Mouse (Mus musculus): ENCODE data around the gene Ovol3. TPM values are rescaled to one million over a fixed set of nuclear protein-coding genes. Genes with fewer than 3 reads are reported as not detected.

Gene Ovol3
- polyA plus RNA-seq, 1 experiment from 2014 or later: 0.38 TPM

DNA sequence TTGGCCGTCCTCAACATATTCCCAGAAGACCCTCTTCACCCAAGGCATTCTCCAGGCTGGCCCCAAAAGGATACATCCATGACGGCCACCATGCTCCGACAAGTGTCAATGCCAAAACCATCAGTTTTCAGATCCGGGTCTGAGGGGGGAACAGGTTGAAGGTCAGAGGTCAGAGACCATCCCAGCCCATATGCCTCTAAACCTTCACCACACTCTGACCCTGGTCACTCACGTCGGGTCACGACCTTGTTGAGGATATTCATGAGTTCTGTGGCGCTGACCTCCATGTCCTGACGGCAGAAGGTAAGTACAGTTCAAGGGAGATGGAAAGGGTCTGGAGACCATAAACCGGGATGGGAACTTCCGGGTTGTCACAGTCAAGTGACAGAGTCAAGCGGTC, 43.4 kb downstream of the Ovol3 start:
- ATAC-seq (ENCODE audit: insufficient number of reproducible peaks, insufficient read depth, low FRiP score, low TSS enrichment): no peak
- WGBS: 88% methylated on average over 12 of the region's 12 CpGs
- H3K36me3 ChIP-seq: peaks cover 48% of the 10 kb centered on the region
- no peaks in the 10 kb centered on the region for H3K27me3 ChIP-seq
- peaks cover 18% of the 10 kb centered on the region for H3K4me1 ChIP-seq
- no peak overlapping the region; the same call in 1 of the 2 replicates for H3K4me3 ChIP-seq
- no peak overlapping the region for H3K27ac ChIP-seq
- no peak overlapping the region for H3K9ac ChIP-seq
- no peak overlapping the region for H3K4me2 ChIP-seq (replicated peaks)
- H3K9me3 ChIP-seq: no peaks in the 10 kb centered on the region

DNA sequence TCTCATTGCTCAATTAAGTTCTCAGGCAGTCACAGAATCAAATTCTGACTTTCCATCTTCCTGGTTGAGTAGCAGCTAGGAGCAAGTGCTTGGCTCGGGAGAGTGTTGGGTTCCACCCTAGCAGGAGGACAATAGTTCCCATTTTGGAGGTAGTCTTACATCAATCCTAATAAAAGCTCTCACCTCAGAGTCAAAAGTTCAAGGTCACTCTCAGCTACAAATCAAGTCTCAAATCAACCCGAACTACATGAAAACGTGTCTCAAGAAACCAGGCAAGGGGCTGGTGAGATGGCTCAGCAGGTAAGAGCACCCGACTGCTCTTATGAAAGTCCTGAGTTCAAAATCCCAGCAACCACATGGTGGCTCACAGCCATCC, 46.4 kb downstream of the Ovol3 start:
- no peak for ATAC-seq (ENCODE audit: insufficient number of reproducible peaks, insufficient read depth, low FRiP score, low TSS enrichment)
- Histone ChIP-seq H3K36me3 (peaks cover 64% of the 10 kb centered on the region), H3K27ac (no peak overlapping the region)

DNA sequence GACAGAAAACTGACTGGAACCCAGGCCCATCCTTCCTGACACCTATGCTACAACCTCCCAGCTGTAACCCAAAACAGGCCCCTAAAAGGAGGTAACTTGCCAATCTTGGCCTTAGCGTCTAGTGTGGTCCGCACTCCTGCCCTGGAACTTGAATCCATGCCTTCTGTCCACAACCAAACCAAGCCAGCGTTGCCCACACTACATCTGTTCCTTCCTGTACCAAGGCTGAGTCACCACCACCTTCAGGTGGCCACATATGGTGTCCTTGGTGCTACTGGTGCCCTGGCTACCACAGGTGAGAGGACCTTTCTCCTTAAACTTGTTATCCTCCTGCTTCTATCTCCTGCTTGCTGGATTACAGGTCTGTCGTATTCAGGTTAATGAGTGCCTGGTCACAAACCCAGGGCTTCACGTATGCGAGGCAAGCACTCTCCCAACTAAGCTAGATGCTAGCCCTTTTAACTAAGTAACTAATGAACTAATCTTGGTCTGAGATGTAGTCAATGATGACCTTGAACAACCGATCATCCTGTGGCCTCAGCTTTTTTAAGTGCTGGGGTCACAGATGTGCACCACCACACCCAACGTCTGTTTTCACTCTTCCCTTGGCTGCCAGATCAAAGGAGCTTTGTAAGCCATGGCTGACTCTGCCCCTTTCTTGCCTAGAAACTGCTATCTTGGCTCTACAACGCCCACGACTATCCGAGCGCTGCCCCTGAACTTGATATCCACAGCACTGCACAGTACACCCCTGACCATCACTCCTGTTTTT, 47.0 kb downstream of the Ovol3 start:
- peaks cover 20% of the 10 kb centered on the region for H3K4me1 ChIP-seq
- no peak overlapping the region for H3K4me3 ChIP-seq
- whole genome bisulfite sequencing: 81% methylated on average over 12 of the region's 12 CpGs
- H3K9ac ChIP-seq: no peak overlapping the region
- H3K4me2 ChIP-seq (replicated peaks): no peak overlapping the region
- H3K27ac ChIP-seq: no peak overlapping the region
- no peaks in the 10 kb centered on the region for H3K9me3 ChIP-seq
- H3K27me3 ChIP-seq: no peaks in the 10 kb centered on the region
- H3K36me3 ChIP-seq: peaks cover 64% of the 10 kb centered on the region
- ATAC-seq (ENCODE audit: insufficient number of reproducible peaks, insufficient read depth, low FRiP score, low TSS enrichment): no peak

More for the DNA sequence above, 46.4 kb downstream of the Ovol3 start:
- Histone ChIP-seq H3K9ac (no peak overlapping the region), H3K4me1 (peaks cover 17% of the 10 kb centered on the region), H3K4me3 (no peak overlapping the region), H3K27me3 (no peaks in the 10 kb centered on the region), H3K9me3 (no peaks in the 10 kb centered on the region), H3K4me2 (replicated peaks) (no peak overlapping the region)
- 87% methylated on average over 4 of the region's 4 CpGs for WGBS

DNA sequence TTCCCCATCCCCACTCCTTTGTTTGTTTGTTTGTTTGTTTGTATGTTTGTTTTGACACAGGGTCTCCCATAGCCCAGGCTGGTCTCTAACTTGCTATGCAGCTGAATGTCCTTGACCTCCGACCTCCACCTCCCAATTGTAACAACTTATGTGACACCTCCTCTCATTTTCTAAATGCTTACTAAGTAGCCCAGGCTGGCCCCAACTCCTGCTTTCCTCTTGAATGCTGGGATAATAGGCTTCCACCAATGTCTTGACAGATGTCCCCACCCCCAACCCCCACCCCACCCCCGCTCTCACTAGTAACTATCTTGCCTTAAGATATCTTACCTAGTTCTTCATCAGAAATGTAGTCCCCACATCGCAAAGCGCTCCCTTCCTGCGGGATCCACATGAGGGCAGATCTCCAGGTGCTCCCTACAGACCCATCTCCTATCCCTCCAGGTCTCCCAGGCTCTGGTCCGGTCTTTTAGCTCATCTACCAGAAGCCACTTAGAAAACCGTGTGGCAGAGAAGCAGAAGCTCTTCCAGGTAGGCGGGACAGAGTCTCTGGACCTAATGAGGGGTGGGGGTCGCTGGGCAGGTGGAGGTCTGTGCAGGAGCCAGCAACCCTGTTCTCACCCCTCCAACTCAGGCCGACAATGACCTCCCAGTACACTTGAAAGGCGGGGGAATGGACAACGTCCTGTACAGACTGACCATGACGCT, 50.7 kb downstream of the Ovol3 start:
- no peak overlapping the region for H3K27ac ChIP-seq
- ATAC-seq (ENCODE audit: insufficient number of reproducible peaks, insufficient read depth, low FRiP score, low TSS enrichment): no peak
- no peak overlapping the region for H3K9ac ChIP-seq
- H3K36me3 ChIP-seq: peaks cover 41% of the 10 kb centered on the region
- H3K9me3 ChIP-seq: no peaks in the 10 kb centered on the region
- H3K27me3 ChIP-seq: no peaks in the 10 kb centered on the region
- peak overlapping the region; percentile 42; the same call in 1 of the 2 replicates for H3K4me2 ChIP-seq (replicated peaks)
- H3K4me3 ChIP-seq: no peak overlapping the region
- H3K4me1 ChIP-seq: peaks cover 9% of the 10 kb centered on the region
- 69% methylated on average over 13 of the region's 13 CpGs for WGBS

DNA sequence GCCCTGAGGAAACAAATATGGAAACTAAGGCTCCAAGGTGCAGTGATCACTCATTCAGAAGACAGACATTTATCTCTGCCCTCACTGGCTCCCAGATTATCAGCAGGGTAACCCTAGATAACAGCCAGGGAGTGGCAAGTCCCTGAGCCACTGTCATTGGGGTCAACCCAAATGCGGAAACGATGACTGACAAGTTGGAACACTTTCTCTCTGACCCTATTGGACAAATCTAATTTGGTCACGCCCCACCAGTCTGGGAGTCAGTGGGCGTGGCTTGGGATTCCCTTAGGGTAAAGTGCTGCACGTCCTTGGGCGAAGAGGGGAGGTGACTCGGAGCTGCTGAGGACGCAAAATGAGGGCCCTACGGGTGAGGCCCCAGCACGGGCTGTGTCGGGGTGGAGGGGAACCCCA, 51.6 kb downstream of the Ovol3 start, which contains the start of gene Cox7a1:
TSS of gene Cox7a1 (plus strand) at position 266 of the 411 bp plus-strand sequence.
- peak; percentile 42; the same call in 1 of the 2 replicates for ATAC-seq (ENCODE audit: insufficient number of reproducible peaks, insufficient read depth, low FRiP score, low TSS enrichment)
- Histone ChIP-seq H3K9me3 (no peaks in the 10 kb centered on the region), H3K4me1 (peaks cover 9% of the 10 kb centered on the region), H3K27ac (no peak within 1 kb of the TSS), H3K27me3 (no peaks in the 10 kb centered on the region), H3K36me3 (peaks cover 37% of the 10 kb centered on the region), H3K4me3 (no peak within 1 kb of the TSS), H3K4me2 (replicated peaks) (peak within 1 kb of the TSS; percentile 42), H3K9ac (no peak within 1 kb of the TSS)
- WGBS: 1% methylated on average over 11 of the region's 11 CpGs

Other genes with a start within 250 kb of the Ovol3 start
- gene Zfp14, start 184.3 kb downstream of the Ovol3 start, polyA plus RNA-seq (2016; fragmentation: Nextera tagmentation; extraction: Ambion mirVana): 5.7 and 6.3 TPM in 2 replicates
- 5.2 and 7.7 TPM in 2 replicates for gene Zfp82, start 162.8 kb downstream of the Ovol3 start, polyA plus RNA-seq (2016; fragmentation: Nextera tagmentation; extraction: Ambion mirVana)
- 3.3 and 4.4 TPM in 2 replicates for gene Gm26920, start 145.3 kb downstream of the Ovol3 start, polyA plus RNA-seq (2016; fragmentation: Nextera tagmentation; extraction: Ambion mirVana)
- 16.3 and 19.5 TPM in 2 replicates for gene Zfp566, start 145.2 kb downstream of the Ovol3 start, polyA plus RNA-seq (2016; fragmentation: Nextera tagmentation; extraction: Ambion mirVana)
- gene Zfp260, start 140.9 kb downstream of the Ovol3 start, polyA plus RNA-seq (2016; fragmentation: Nextera tagmentation; extraction: Ambion mirVana): 148 and 151 TPM in 2 replicates
- 13.1 and 16.3 TPM in 2 replicates for gene Zfp382, start 113.8 kb downstream of the Ovol3 start, polyA plus RNA-seq (2016; fragmentation: Nextera tagmentation; extraction: Ambion mirVana)
- gene Zfp146, start 66.0 kb downstream of the Ovol3 start, polyA plus RNA-seq (2016; fragmentation: Nextera tagmentation; extraction: Ambion mirVana): 17.2 and 20.6 TPM in 2 replicates
- 4.2 and 4.7 TPM in 2 replicates for gene Cox7a1, start 51.6 kb downstream of the Ovol3 start, polyA plus RNA-seq (2016; fragmentation: Nextera tagmentation; extraction: Ambion mirVana)
- 80.5 and 86.6 TPM in 2 replicates for gene Capns1, start 36.9 kb downstream of the Ovol3 start, polyA plus RNA-seq (2016; fragmentation: Nextera tagmentation; extraction: Ambion mirVana)
- gene Polr2i, start 3.8 kb downstream of the Ovol3 start, polyA plus RNA-seq (2016; fragmentation: Nextera tagmentation; extraction: Ambion mirVana): 161 and 181 TPM in 2 replicates
- gene Tbcb, start 3.5 kb downstream of the Ovol3 start, polyA plus RNA-seq (2016; fragmentation: Nextera tagmentation; extraction: Ambion mirVana): 224 and 250 TPM in 2 replicates
- gene Thap8, start 44.4 kb upstream of the Ovol3 start, polyA plus RNA-seq (2016; fragmentation: Nextera tagmentation; extraction: Ambion mirVana): 0.33 and 0.40 TPM in 2 replicates
- gene Wdr62, start 44.7 kb upstream of the Ovol3 start, polyA plus RNA-seq (2016; fragmentation: Nextera tagmentation; extraction: Ambion mirVana): 8.9 and 9.9 TPM in 2 replicates
- 54.0 and 55.1 TPM in 2 replicates for gene Clip3, start 56.0 kb upstream of the Ovol3 start, polyA plus RNA-seq (2016; fragmentation: Nextera tagmentation; extraction: Ambion mirVana)
- gene Alkbh6, start 73.0 kb upstream of the Ovol3 start, polyA plus RNA-seq (2016; fragmentation: Nextera tagmentation; extraction: Ambion mirVana): 88.6 and 92.2 TPM in 2 replicates
- gene Syne4, start 79.1 kb upstream of the Ovol3 start, polyA plus RNA-seq (2016; fragmentation: Nextera tagmentation; extraction: Ambion mirVana): 94.9 and 101 TPM in 2 replicates
- gene E130208F15Rik, start 86.0 kb upstream of the Ovol3 start, polyA plus RNA-seq (2016; fragmentation: Nextera tagmentation; extraction: Ambion mirVana): 0.87 and 2.9 TPM in 2 replicates
- 21.8 and 23.4 TPM in 2 replicates for gene Sdhaf1, start 88.2 kb upstream of the Ovol3 start, polyA plus RNA-seq (2016; fragmentation: Nextera tagmentation; extraction: Ambion mirVana)
- 8.3 and 8.6 TPM in 2 replicates for gene Lrfn3, start 127.0 kb upstream of the Ovol3 start, polyA plus RNA-seq (2016; fragmentation: Nextera tagmentation; extraction: Ambion mirVana)
- 16.7 and 18.7 TPM in 2 replicates for gene Tyrobp, start 178.0 kb upstream of the Ovol3 start, polyA plus RNA-seq (2016; fragmentation: Nextera tagmentation; extraction: Ambion mirVana)
- gene Hcst, start 184.1 kb upstream of the Ovol3 start, polyA plus RNA-seq (2016; fragmentation: Nextera tagmentation; extraction: Ambion mirVana): 0.70 and 0.98 TPM in 2 replicates
- gene Nfkbid, start 186.0 kb upstream of the Ovol3 start, polyA plus RNA-seq (2016; fragmentation: Nextera tagmentation; extraction: Ambion mirVana): 2.1 and 2.9 TPM in 2 replicates
- gene Aplp1, start 209.8 kb upstream of the Ovol3 start, polyA plus RNA-seq (2016; fragmentation: Nextera tagmentation; extraction: Ambion mirVana): 66.5 and 74.7 TPM in 2 replicates
- 0.46 and 0.52 TPM in 2 replicates for gene Kirrel2, start 222.0 kb upstream of the Ovol3 start, polyA plus RNA-seq (2016; fragmentation: Nextera tagmentation; extraction: Ambion mirVana)
- 0.10 and 0.29 TPM in 2 replicates for gene Nphs1, start 222.6 kb upstream of the Ovol3 start, polyA plus RNA-seq (2016; fragmentation: Nextera tagmentation; extraction: Ambion mirVana)